Mouse (Mus musculus) thymus, postnatal 4 days (tissue): ENCODE data around the gene Arhgef28.

Experiments used
- DNase-seq: peaks from one replicate; pipeline ENCODE4 v3.0.0; 2021

The Arhgef28 gene

GRCm38 (mm10) chr13:98008588-98008987 is 197.7 kb downstream of the Arhgef28 start:
- no peak for DNase-seq

DNA sequence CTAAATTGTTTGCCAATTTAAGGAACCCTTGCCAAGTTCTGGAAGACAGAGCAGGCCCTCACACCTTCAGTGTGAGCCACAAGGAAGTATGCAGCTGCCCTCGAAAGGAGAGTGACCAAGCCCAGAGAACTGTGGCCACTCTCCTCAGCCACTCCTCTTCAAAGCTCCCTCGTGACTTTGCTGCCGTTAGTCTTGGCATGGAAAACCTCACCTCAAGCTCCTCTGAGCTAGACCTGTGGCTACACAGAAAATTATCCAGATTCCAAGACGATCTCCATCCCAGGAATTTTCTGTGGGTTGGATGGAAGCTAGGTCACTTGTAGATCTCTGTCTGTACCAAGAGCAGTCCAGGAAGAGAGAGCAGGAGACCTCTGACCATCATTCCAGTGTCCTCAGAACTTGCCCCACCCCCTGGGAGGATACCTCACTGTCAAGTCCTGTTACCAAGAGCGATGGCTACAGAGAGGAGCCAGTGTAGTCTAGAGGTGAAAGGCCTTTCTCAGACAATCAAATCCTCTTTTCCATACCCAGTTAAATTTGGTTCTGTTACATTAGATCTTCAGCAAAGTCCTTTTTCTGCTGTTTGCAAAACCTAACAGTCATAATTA is 200.5 kb downstream of the Arhgef28 start:
- DNase-seq, result no peak

DNA sequence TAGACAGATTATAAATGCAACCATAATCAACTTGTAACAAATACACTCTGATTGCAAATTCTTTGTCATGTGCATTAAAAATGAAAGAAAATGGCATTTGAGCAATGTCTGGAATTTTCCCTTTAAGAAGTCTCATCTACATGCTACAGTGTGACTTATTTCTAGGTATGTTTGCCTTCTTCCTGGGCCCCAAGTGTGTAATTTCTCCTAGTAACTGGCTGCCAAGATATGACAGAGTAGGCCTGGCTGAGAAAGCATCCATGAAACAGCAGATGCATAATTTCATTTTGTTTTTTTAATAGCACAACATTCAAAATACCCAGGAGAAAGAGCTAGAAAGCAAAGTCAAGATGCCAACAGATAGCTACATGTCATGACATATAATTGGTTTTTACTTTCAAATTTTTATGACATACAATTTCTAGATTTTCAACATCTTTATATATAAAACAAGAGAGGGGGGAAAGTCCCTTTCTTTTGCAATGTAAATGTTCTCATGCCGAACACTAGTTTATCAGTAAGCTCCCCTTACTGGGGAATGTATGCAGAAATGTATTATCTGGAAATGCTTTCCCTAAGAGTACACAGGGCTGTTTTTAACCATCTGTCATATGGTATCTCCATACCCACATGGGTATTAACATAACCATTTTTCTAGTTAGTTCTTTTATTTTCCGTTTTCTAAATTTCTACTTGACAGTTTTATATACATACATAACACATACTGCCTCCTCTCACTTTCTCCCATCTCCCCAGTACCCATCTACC is 201.4 kb downstream of the Arhgef28 start:
- no peak for DNase-seq

DNA sequence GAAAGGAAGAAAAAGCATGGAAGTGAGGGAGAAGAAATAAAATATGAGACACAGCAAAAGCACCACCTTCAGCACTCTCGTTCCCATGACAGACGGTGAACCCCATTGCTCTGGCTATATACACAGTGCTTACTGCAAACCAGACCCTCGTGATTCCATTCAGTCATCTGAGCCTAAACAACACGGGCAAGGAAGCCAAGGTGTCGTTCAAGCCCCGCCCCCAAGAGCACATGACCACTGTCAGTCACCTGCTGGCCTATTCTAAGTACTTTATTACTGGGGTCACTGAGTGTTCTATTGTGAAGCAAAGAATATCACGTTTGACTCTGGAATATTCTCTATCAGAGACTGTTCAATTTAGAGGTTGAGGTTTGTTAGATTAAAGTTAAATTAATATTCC is 202.5 kb downstream of the Arhgef28 start:
- no peak for DNase-seq

DNA sequence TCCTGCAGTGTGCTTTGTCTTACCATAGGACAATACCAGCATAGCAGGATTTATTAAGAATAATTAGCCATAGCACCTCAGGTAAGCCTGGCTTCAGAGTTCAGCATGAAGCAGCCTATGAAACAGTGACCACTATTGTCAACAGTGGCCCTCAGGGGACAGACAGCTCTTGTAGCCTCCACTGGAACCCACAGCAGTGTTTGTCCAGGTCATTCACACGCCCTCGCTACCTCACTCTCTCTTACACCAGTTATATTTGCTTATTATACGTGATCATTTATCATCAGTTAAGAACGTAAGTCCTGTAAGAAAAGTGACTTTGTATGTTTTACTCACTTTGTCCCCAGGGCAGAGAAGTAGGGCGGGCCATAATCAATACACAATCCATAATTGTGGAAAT is 203.6 kb downstream of the Arhgef28 start:
- no peak for DNase-seq

- DNase-seq, result no peak
Measured at GRCm38 (mm10) chr13:98002121-98002520, 204.1 kb downstream of the Arhgef28 start.

DNA sequence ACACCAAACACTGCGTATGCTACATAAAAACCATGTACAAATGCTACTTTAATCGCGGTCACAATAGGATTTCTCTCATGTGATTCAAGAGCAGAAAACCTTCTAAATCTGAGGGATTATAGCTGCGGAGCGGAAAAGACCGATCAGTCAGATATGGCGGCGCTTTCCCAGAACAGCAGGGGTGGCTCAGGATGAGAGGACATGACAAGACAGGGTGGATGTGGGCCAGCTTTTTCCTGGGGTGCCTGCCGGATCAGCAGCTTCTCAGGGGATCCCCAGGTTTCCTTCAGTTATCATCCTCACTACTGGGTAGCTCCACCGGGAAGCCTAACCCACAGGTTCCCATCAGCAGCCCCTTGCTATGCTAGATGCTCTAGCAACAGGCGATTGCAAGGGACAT is 204.5 kb downstream of the Arhgef28 start:
- no peak for DNase-seq

GRCm38 (mm10) chr13:98000841-98001240 is 205.4 kb downstream of the Arhgef28 start:
- no peak for DNase-seq

DNA sequence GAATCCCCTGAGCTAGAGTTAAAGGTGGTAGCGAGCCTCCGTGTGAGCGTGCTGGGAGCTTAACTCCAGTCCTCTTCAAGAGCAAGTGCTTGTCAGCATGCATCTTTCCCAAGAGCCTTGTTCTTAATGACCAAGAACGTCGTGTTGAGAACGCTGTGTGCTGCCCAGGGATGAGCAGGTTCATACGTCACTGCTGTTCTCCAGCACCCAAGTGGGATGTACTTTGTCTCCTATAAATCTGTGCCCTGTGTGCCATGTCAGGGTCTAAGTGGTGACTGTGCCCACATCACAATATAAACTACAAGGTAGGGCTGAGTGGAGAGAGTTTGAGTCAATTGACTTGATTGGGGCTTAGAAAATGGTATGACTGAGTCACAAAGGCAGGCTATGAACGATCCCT is 207.1 kb downstream of the Arhgef28 start:
- no peak for DNase-seq

DNA sequence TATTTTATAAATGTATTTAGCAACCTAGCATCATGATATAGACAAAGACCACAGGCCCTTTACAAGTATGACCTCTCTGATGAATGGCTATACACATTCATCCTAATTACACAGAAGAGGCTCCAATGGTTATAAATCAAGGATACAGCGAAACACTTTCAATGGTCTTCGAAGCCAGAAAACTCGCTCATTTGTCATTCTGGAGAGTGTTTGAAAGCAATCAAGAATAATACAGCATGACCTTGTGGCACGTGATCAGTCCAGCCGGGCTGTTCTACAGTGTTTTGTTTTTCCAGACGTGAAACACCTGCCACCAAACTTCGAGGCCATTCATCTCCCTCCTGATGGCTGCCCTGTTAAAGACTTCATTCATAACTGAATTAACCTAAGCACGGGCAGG is 207.7 kb downstream of the Arhgef28 start:
- DNase-seq, result no peak

DNA sequence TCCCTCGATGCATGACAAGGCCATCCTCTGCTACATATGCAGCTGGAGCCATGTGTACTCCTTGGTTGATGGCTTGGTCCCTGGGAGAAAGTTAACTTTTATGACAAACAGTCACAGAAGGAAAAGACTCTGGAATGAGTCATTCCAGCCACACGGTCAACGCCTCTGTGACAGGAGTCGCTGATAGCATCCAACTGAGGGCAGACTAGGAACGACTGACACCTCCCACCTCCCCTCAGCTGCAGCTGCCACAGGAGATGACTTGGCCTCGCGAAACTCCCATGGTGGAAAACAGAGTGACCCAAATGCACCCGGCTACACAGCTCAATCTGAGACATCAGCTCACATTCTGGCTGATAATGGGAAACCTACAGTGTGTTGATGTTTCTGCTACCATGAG is 215.3 kb downstream of the Arhgef28 start:
- DNase-seq, result no peak

DNA sequence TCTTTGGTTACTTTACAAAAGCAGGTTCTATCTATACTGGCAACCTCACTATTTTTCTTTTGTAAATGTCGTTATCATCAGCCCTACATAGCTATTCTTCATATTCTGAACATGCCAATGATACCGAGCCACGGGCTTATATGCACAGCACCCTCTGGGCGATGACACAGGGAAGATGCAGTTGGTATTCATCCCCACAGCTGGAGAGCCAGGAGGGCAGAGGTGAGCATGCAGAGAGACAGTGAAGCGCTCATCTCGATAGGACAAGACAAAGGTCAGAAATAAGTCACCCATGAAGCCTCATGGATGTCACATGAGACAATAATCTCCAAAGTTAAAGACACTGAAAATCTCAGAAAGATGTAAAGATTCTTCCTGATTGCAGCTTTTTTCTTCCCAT is 217.4 kb downstream of the Arhgef28 start:
- no peak for DNase-seq

DNA sequence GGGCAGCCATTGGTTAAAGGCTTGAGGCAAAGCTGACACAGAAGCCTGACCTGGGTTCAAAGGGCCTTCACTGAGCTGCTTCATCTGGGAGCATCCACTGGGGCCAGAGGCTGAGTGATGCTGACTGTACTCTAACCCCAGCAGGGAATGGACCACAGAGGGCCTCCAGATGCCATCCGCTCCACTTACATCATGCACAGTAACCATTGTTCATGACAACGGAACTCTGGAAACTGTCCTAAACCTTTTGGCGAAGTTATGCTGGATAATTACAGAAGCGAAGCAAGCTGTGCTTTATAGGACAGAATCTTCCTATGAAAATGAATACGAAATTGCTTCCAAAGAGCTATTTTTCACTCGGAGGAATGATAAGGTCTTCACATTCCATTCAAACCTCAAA is 219.5 kb downstream of the Arhgef28 start:
- DNase-seq, result no peak

GRCm38 (mm10) chr13:97977104-97977503 is 229.1 kb downstream of the Arhgef28 start:
- DNase-seq, result no peak

- DNase-seq, result no peak
Measured at GRCm38 (mm10) chr13:97976642-97977041, 229.6 kb downstream of the Arhgef28 start.

DNA sequence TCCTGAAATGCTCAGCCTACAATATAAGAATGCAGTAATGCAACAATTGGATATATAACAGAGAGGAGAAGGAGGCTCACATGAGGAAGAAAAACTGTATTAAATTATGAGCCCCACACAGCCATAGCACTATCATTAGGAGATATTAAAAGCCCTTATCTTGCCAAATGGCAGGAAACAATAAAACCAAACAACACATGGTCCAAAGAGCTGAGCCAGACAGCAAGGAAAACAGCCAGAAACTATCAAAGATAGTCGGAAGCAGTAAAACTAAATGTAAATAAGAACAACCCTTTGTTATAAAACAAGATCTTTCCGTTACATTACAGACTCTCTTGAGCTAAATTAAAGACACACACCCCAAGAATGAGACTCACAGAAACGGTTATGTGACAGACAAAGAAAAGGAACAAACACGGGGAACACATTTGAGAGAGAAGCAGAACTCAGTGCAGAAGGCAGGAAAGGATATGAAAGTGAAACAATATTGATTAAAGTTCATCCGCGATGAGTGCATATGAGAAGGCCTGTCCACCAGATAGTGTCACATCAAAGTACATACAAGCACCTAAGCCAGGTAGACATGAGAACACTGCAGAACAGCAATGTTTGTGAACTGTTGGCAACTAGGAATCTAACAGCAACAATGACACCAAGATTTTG is 231.6 kb downstream of the Arhgef28 start:
- DNase-seq, result no peak

DNA sequence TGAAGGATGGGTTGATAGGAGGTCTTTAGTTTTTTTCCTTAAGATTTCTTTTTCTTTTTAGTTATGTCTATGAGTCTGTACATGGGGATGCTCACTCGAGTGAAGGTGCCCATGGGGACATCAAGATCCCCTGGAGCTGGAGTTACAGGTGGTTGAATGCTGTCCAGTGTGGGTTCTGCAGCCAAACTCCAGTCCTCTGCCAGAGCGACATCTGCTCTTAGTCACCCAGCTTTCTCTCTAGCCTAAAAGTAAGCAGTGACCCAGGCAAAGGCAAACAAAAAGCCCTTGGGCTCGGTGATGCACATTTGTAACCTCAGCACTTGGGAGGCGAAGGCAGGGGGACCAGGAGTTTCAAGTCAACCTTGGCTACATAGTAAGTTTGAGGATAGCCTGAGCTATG is 232.3 kb downstream of the Arhgef28 start:
- DNase-seq, result no peak

DNA sequence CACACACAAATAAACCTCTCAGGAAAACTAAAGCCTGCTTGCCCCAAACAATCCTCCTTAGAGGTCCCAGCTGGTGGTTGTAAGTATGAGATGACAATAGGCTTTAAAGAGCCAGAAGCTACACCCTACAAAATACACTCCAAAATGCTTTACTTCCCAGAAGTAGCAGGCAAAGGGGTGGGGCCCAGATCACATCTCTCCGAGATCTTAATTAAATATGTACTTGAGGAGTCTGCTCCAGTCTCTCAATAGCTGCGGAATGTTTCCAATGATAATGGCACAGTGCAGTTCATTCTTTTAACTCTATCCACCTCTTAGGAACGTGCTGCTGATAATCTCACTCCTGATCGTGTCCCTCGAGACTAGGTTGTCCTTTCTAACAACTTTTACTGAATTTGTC is 240.2 kb downstream of the Arhgef28 start:
- no peak for DNase-seq

GRCm38 (mm10) chr13:97964892-97965424 is 241.3 kb downstream of the Arhgef28 start:
- DNase-seq, result no peak

GRCm38 (mm10) chr13:97960142-97960541 is 246.1 kb downstream of the Arhgef28 start:
- DNase-seq, result no peak

- DNase-seq, result no peak
Measured at GRCm38 (mm10) chr13:97959394-97959888, 246.8 kb downstream of the Arhgef28 start.

DNA sequence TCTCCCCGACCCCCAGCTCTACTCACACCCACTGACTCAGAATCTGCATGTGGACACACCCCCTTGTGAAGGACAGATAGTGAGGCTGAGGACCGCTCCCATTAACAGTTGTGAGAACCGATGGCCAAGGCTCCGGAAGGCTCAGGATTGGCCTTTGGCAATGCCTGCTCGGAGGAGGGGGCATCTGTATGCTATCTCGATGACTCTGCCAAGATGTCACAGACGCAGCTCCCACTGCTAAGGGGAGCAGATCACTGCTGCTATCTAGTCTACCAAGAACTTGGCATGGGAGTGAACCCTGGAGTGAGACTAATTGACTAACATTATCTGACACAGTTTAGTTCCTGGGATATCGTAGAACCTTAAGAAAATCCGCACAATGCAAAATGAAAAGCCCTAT is 250.5 kb downstream of the Arhgef28 start:
- DNase-seq, result no peak

- DNase-seq, result no peak
Measured at GRCm38 (mm10) chr13:97954956-97955496, 251.2 kb downstream of the Arhgef28 start.

DNA sequence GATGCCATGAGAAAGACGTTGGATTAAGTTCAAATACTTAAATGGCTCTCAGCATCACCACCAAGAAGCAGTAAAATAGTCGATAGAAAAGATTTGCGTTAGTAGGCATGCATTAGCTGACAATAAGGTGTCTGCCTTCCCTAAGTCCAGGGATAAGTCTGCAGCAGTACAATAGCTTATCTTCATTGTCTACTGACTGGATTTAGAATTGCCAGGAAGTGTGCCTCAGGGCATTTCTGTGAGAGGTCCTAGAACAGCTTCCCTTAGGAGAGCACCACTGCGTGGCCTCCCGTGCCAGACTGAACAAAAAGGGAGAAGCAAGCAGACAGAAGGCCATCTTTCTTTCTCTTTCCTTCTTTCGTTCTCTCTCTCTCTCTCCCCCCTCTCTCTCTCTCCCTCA is 252.2 kb downstream of the Arhgef28 start:
- DNase-seq, result no peak
